Mouse (Mus musculus) testis, adult 2 months (tissue): ENCODE measurements around the gene Ccr6. TPM values are rescaled to one million over a fixed set of nuclear protein-coding genes. Genes with fewer than 3 reads are reported as not detected.
"Not testable (repeated sequence)": the region's sequence is repeated elsewhere in the genome, so short reads cannot be mapped to it uniquely, and the experiment has no call there.

Source experiments
- H3K27ac ChIP-seq: fragments of 200-500 bp; 2 replicates; pipeline ENCODE4 v1.5.1; 2012; ENCODE audit warnings: low read depth, low read length; ENCODE audit not compliant: control insufficient read depth, insufficient read depth
- H3K27me3 ChIP-seq: fragments of 200-500 bp; 2 replicates; pipeline ENCODE4 v1.6.1; 2012; ENCODE audit warnings: mild to moderate bottlenecking, low read length, moderate library complexity; ENCODE audit not compliant: control insufficient read depth, insufficient read depth
- H3K36me3 ChIP-seq: fragments of 200-500 bp; 2 replicates; pipeline ENCODE4 v1.6.1; 2012; ENCODE audit warnings: mild to moderate bottlenecking, low read length; ENCODE audit not compliant: control insufficient read depth, insufficient read depth
- H3K4me1 ChIP-seq: fragments of 200-500 bp; 2 replicates; pipeline ENCODE4 v1.6.1; 2012; ENCODE audit warnings: low read length; ENCODE audit not compliant: control insufficient read depth, insufficient read depth
- H3K4me3 ChIP-seq: fragments of 200-500 bp; 2 replicates; pipeline ENCODE4 v1.5.1; 2012; ENCODE audit warnings: low read depth, mild to moderate bottlenecking, low read length, moderate library complexity, mixed read lengths; ENCODE audit not compliant: control insufficient read depth
- CTCF ChIP-seq: fragments of 200-500 bp; IDR thresholded peaks from 2 replicates; pipeline ENCODE4 v1.5.1; 2012; ENCODE audit warnings: low read depth, mild to moderate bottlenecking, inconsistent platforms, low read length, moderate library complexity; ENCODE audit not compliant: control insufficient read depth, insufficient read depth, insufficient replicate concordance
- POLR2A ChIP-seq: fragments of 200-500 bp; IDR thresholded peaks from 2 replicates; pipeline ENCODE4 v1.6.1; 2012; ENCODE audit warnings: low read depth, mild to moderate bottlenecking, inconsistent platforms, low read length, moderate library complexity; ENCODE audit not compliant: control insufficient read depth
- polyA plus RNA-seq: library from polyadenylated mRNA; depleted of rRNA; stranded (reverse); fragments of >200 nt; gene quantifications from 2 replicates; pipeline ENCODE4 v1.2.3, GENCODE M21; 2012

Ccr6 gene
- polyA plus RNA-seq, 1 experiment: 15.7 TPM

GRCm38 (mm10) chr17:8254268-8254667, 18.4 kb downstream of the Ccr6 start:
- Histone ChIP-seq H3K27ac (no peak overlapping the region), H3K27me3 (no peaks in the 10 kb centered on the region), H3K4me1 (no peaks in the 10 kb centered on the region), H3K4me3 (no peak overlapping the region), H3K36me3 (no peaks in the 10 kb centered on the region)
- no peak for TF ChIP-seq CTCF
- TF ChIP-seq POLR2A: no peak

GRCm38 (mm10) chr17:8254914-8255313, 19.1 kb downstream of the Ccr6 start:
- no peak overlapping the region for H3K4me3 ChIP-seq
- no peaks in the 10 kb centered on the region for H3K36me3 ChIP-seq
- H3K27ac ChIP-seq: no peak overlapping the region
- H3K4me1 ChIP-seq: no peaks in the 10 kb centered on the region
- H3K27me3 ChIP-seq: no peaks in the 10 kb centered on the region
- TF ChIP-seq POLR2A: no peak
- no peak for TF ChIP-seq CTCF

- H3K4me1 ChIP-seq: no peaks in the 10 kb centered on the region; the same call in 1 of the 2 replicates
- H3K4me3 ChIP-seq: no peak overlapping the region
- H3K27me3 ChIP-seq: no peaks in the 10 kb centered on the region
- H3K36me3 ChIP-seq: no peaks in the 10 kb centered on the region
- TF ChIP-seq CTCF: no peak
- TF ChIP-seq POLR2A: no peak
- H3K27ac ChIP-seq: no peak overlapping the region
Measured at GRCm38 (mm10) chr17:8255583-8255982, 19.7 kb downstream of the Ccr6 start.

- no peak overlapping the region for H3K4me3 ChIP-seq
- TF ChIP-seq CTCF (no peak), POLR2A (no peak)
- H3K4me1 ChIP-seq: no peaks in the 10 kb centered on the region; the same call in 1 of the 2 replicates
- H3K27me3 ChIP-seq: no peaks in the 10 kb centered on the region
- H3K36me3 ChIP-seq: no peaks in the 10 kb centered on the region
- no peak overlapping the region for H3K27ac ChIP-seq
Measured at GRCm38 (mm10) chr17:8256982-8257381, 21.1 kb downstream of the Ccr6 start.

- H3K27me3 ChIP-seq, H3K36me3 ChIP-seq, H3K27ac ChIP-seq, H3K4me1 ChIP-seq, H3K4me3 ChIP-seq: not testable (repeated sequence)
- TF ChIP-seq CTCF: peak; percentile 18; the same call in 1 of the 2 replicates
Measured at GRCm38 (mm10) chr17:8264638-8265037, 28.8 kb downstream of the Ccr6 start.

- no peak overlapping the region for H3K4me3 ChIP-seq
- TF ChIP-seq POLR2A (no peak), CTCF (no peak)
Measured at GRCm38 (mm10) chr17:8272054-8272749, 36.4 kb downstream of the Ccr6 start.

GRCm38 (mm10) chr17:8272951-8273350, 37.1 kb downstream of the Ccr6 start:
- no peak for TF ChIP-seq POLR2A
- no peak for TF ChIP-seq CTCF
- H3K4me1 ChIP-seq: no peaks in the 10 kb centered on the region
- no peaks in the 10 kb centered on the region for H3K36me3 ChIP-seq
- H3K4me3 ChIP-seq: no peak overlapping the region
- H3K27me3 ChIP-seq: no peaks in the 10 kb centered on the region
- H3K27ac ChIP-seq: no peak overlapping the region

More at GRCm38 (mm10) chr17:8272054-8272749, 36.4 kb downstream of the Ccr6 start:
- Histone ChIP-seq H3K27ac (no peak overlapping the region), H3K4me1 (no peaks in the 10 kb centered on the region), H3K27me3 (no peaks in the 10 kb centered on the region), H3K36me3 (no peaks in the 10 kb centered on the region)

GRCm38 (mm10) chr17:8276071-8276470, 40.2 kb downstream of the Ccr6 start:
- Histone ChIP-seq H3K36me3 (no peaks in the 10 kb centered on the region), H3K4me1 (no peaks in the 10 kb centered on the region), H3K4me3 (no peak overlapping the region), H3K27me3 (no peaks in the 10 kb centered on the region), H3K27ac (no peak overlapping the region)
- no peak for TF ChIP-seq POLR2A
- TF ChIP-seq CTCF: no peak
